Mouse (Mus musculus): Measurements from ENCODE around the gene Olfr56. TPM values are rescaled to one million over a fixed set of nuclear protein-coding genes. Genes with fewer than 3 reads are reported as not detected.
"Not testable (repeated sequence)": the region's sequence is repeated elsewhere in the genome, so short reads cannot be mapped to it uniquely, and the experiment has no call there.

The Olfr56 gene
- polyA plus RNA-seq, 1 experiment from 2014 or later: not detected

DNA sequence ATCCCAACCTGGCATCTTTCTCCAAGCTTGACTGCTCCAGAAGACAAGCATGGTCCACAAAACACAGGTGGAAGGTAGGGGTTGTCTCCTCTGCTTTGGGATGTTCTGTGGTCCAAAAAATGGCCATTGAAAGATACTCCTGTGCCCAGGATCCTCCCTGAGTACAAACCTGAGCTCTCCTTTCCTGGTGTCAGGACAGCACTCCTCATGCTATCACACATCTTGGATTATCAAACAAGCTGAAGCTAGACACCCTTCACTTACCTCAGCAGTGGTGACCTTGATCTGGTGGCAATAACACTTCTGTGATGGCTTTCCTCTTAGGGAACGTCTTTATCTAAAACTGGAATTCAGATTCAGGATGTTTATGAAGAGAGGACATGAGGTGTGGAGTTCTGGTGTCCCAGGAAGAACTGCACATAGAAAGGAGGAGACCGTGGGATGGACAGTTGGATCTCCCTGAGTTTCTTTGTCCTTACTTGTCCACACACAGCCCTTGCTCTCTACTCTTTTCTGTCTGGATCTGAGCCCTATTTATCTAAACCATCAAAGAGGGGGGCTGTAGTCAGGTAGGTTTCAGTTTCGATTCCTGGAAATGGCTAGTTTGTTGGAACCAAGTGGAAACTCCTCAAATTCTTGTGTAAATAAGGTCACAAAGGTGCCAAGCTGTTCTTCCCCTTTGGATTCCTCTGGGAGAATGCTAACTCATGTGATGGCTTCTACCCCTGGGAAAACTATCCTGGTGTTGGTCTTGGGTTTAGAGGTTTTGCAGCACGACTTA lies 13.2 kb downstream of the Olfr56 start, which contains the start of gene Gm12185:
Gene Gm12185, minus strand, starts transcription at position 487 of the 781 bp plus-strand sequence.
- not testable (repeated sequence) for H3K27me3 ChIP-seq; H3K9ac ChIP-seq (replicated peaks); H3K27ac ChIP-seq; H3K4me1 ChIP-seq (replicated peaks); H3K4me3 ChIP-seq (replicated peaks); ATAC-seq; H3K4me2 ChIP-seq (replicated peaks); H3K9me3 ChIP-seq; H3K36me3 ChIP-seq
- WGBS: 73% methylated on average over 4 of the region's 4 CpGs

GRCm38 (mm10) chr11:48993296-48993695 lies 14.6 kb downstream of the Olfr56 start:
- H3K9ac ChIP-seq (replicated peaks); H3K36me3 ChIP-seq; H3K9me3 ChIP-seq; H3K4me3 ChIP-seq (replicated peaks); H3K4me1 ChIP-seq (replicated peaks); H3K27ac ChIP-seq; ATAC-seq; H3K27me3 ChIP-seq; H3K4me2 ChIP-seq (replicated peaks): not testable (repeated sequence)
- 79% methylated on average over 10 of the region's 10 CpGs for WGBS

DNA sequence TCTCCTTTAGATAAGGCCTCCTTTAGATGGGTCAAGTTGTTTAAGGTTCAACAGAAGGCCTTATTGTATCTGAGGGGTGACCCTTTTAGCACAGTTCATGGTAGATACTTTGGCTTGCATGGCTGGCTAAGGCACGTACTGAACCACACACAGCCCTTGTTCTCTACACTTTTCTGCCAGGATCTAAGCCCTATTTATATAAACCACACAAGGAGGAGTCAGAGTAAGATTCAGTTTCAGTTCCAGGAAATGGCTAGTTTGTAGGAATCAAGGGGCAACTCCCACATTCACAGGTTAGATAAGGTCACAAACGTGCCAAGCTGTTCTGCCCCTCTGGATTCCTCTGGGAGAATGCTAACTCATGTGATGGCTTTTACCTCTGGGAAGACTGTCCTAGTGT lies 15.3 kb downstream of the Olfr56 start, which contains the start of gene Tgtp1:
Gene Tgtp1, minus strand, starts transcription at position 155 of the 400 bp plus-strand sequence.
- not testable (repeated sequence) for H3K27ac ChIP-seq; H3K9me3 ChIP-seq; H3K4me1 ChIP-seq (replicated peaks); H3K9ac ChIP-seq (replicated peaks); H3K36me3 ChIP-seq; H3K4me2 ChIP-seq (replicated peaks); H3K27me3 ChIP-seq; H3K4me3 ChIP-seq (replicated peaks); ATAC-seq
- WGBS: 67% methylated on average over 2 of the region's 2 CpGs

DNA sequence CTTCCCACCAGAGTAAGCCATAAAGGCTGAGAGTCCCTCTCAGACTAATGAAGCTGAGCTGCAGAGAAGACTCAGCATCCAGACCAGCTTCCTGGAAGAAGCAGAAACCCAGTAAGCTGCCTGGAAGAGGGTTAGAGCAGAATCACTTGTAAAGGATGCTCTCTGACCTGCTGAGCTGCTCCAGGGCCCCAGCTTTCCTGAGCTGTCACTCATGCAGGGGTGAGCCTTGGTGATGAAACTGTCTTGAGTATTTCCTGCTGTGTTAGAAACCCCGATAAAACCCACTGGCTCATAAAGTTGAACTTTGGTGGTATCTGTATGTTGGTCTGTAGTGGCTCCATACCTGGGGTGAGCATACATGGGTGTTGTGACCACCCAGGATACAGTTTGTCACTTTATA lies 21.7 kb downstream of the Olfr56 start:
- not testable (repeated sequence) for H3K9me3 ChIP-seq; H3K27me3 ChIP-seq; ATAC-seq; H3K4me2 ChIP-seq (replicated peaks); H3K36me3 ChIP-seq; H3K9ac ChIP-seq (replicated peaks); H3K4me1 ChIP-seq (replicated peaks); H3K4me3 ChIP-seq (replicated peaks); H3K27ac ChIP-seq
- 94% methylated on average over 1 of the region's 1 CpGs for WGBS

DNA sequence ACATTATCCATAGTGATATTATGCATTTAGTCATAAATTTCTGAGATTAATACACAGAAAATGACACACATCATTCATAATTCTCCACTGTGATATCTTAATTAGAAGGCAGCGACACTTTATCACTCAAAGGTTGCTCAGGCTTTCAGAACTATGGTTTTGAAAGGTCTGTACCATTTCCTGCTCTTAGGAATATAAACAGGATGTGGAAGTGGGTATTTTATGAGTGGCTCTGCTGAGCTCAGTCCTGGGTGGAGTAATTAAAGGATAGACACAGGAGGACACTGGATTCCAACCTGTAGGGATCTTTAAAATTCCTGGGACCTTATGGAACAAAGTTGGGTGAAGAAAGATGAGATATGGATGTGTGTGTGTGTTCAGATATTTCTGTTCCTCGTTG lies 27.6 kb downstream of the Olfr56 start:
- not testable (repeated sequence) for H3K9ac ChIP-seq (replicated peaks); H3K27ac ChIP-seq; H3K9me3 ChIP-seq; ATAC-seq; H3K4me3 ChIP-seq (replicated peaks); H3K4me2 ChIP-seq (replicated peaks); H3K27me3 ChIP-seq; H3K36me3 ChIP-seq; H3K4me1 ChIP-seq (replicated peaks)
- WGBS: 67% methylated on average over 2 of the region's 2 CpGs

GRCm38 (mm10) chr11:49006785-49007184 lies 28.1 kb downstream of the Olfr56 start:
- H3K4me1 ChIP-seq (replicated peaks); H3K4me2 ChIP-seq (replicated peaks); H3K27me3 ChIP-seq; H3K9me3 ChIP-seq; H3K27ac ChIP-seq; H3K36me3 ChIP-seq; H3K9ac ChIP-seq (replicated peaks); H3K4me3 ChIP-seq (replicated peaks); ATAC-seq: not testable (repeated sequence)
- WGBS: 60% methylated on average over 1 of the region's 1 CpGs

GRCm38 (mm10) chr11:49012074-49012473 lies 33.4 kb downstream of the Olfr56 start:
- not testable (repeated sequence) for H3K4me3 ChIP-seq (replicated peaks); ATAC-seq; H3K9ac ChIP-seq (replicated peaks); H3K36me3 ChIP-seq; H3K4me1 ChIP-seq (replicated peaks); H3K9me3 ChIP-seq; H3K27ac ChIP-seq; H3K4me2 ChIP-seq (replicated peaks); H3K27me3 ChIP-seq

GRCm38 (mm10) chr11:49050064-49050463 lies 71.4 kb downstream of the Olfr56 start:
- not testable (repeated sequence) for H3K4me3 ChIP-seq (replicated peaks); ATAC-seq; H3K27ac ChIP-seq; H3K4me1 ChIP-seq (replicated peaks); H3K27me3 ChIP-seq; H3K9ac ChIP-seq (replicated peaks); H3K36me3 ChIP-seq; H3K9me3 ChIP-seq; H3K4me2 ChIP-seq (replicated peaks)

DNA sequence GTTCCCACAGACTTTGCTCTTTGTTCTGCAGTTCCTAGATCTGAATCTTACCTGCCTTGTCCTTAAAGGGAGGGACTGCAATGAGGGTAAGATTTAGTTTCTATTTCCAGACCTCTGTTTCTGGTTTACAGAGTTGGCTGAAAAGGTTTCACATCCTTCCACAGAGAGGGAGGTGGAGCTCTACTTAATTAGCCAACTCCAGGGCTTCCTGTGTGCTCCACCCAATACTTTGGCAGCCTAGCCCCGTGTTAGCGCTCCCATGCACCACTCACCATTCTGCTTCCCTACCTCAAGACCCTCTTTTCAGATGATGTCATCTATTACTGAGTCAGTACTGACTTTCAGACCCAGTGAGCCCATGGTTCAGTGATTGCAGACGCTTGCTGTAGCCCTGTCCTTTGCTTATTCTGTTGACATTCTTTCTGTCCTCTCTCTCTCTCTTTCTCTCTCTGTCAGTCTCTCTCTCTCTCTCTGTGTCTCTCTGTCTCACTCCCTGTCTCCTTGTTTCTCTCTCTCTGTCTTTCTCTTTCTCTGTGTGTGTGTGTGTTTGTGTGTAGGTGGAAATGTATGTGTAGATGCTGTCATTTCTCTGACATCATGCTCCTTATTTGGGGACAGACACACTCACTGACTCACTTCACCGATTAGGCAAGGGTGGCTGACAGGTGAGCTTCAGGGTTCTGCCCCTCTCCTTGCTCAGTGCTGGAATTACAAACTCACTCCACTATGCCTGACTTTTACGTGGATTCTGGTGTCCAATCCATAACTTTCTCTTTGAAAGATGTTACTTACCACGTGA lies 72.6 kb downstream of the Olfr56 start, which contains the start of gene 9930111J21Rik2:
Gene 9930111J21Rik2, minus strand, starts transcription at position 150 of the 799 bp plus-strand sequence.
- not testable (repeated sequence) for H3K36me3 ChIP-seq; H3K27me3 ChIP-seq; ATAC-seq; H3K4me3 ChIP-seq (replicated peaks); H3K4me1 ChIP-seq (replicated peaks); H3K4me2 ChIP-seq (replicated peaks); H3K9ac ChIP-seq (replicated peaks); H3K27ac ChIP-seq; H3K9me3 ChIP-seq
- 91% methylated on average over 1 of the region's 6 CpGs for WGBS

DNA sequence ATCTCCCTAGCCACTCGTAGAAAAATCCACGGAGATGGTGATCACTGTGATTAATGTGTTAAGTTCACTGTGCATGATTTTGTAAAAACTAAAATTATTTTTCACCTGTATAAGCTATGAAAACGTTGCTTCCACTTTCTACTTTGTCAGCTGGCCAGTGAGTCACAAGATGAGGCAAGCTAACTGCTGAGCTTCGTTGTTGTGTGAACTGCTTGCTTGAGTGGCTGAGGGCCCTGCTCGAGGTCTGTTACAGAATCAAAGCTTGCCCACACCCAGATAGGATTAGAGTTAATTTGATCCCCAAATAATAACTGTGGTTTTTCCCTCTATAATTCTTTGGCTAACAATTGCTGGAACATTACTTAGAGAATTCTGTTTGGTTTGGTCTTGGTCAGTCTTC lies 73.2 kb downstream of the Olfr56 start:
- not testable (repeated sequence) for H3K36me3 ChIP-seq; H3K4me2 ChIP-seq (replicated peaks); H3K4me3 ChIP-seq (replicated peaks); H3K27me3 ChIP-seq; H3K9me3 ChIP-seq; H3K4me1 ChIP-seq (replicated peaks); H3K9ac ChIP-seq (replicated peaks); H3K27ac ChIP-seq; ATAC-seq
- WGBS: no CpG with 5 or more reads among the region's 5 CpGs

- not testable (repeated sequence) for H3K36me3 ChIP-seq; ATAC-seq; H3K4me2 ChIP-seq (replicated peaks); H3K27ac ChIP-seq; H3K4me1 ChIP-seq (replicated peaks); H3K9me3 ChIP-seq; H3K4me3 ChIP-seq (replicated peaks); H3K9ac ChIP-seq (replicated peaks); H3K27me3 ChIP-seq
- 82% methylated on average over 2 of the region's 3 CpGs for WGBS
Measured at GRCm38 (mm10) chr11:49060061-49060460, 81.4 kb downstream of the Olfr56 start.

DNA sequence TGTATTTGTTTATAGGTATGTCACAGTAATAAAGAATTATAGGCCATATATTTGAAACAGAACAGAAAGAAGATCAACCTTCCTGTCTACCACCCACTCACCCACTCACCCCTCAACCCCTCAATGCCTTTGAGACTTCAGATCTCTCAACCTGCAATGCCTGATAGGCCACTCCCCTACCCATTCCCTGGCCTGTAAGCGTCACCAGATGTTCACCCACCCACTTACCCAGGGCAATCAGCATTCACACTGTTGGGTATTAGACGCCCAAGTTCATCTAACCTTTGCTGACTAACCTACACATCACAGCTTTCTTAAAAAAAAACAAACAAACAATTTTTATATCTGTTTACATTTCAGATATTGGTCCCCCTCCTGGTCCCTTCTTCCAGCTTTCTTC lies 83.2 kb downstream of the Olfr56 start:
- not testable (repeated sequence) for H3K27ac ChIP-seq; H3K9ac ChIP-seq (replicated peaks); H3K36me3 ChIP-seq; H3K4me3 ChIP-seq (replicated peaks); H3K4me2 ChIP-seq (replicated peaks); H3K9me3 ChIP-seq; ATAC-seq; H3K4me1 ChIP-seq (replicated peaks); H3K27me3 ChIP-seq
- 90% methylated on average over 2 of the region's 2 CpGs for WGBS
